Mouse (Mus musculus) bone marrow, adult 2 months (tissue): ENCODE data around the gene Zfp229.

Source experiments
- CTCF ChIP-seq: fragments of 200-500 bp; IDR thresholded peaks from 2 replicates; pipeline ENCODE4 v1.5.1; 2011; ENCODE audit warnings: low read length, control low read depth; ENCODE audit not compliant: control insufficient read depth, insufficient read depth
- POLR2A ChIP-seq: fragments of 200-500 bp; IDR thresholded peaks from 2 replicates; pipeline ENCODE4 v1.6.1; 2011; ENCODE audit warnings: low read depth, mild to moderate bottlenecking, control low read depth, low read length, borderline replicate concordance; ENCODE audit not compliant: control insufficient read depth

DNA sequence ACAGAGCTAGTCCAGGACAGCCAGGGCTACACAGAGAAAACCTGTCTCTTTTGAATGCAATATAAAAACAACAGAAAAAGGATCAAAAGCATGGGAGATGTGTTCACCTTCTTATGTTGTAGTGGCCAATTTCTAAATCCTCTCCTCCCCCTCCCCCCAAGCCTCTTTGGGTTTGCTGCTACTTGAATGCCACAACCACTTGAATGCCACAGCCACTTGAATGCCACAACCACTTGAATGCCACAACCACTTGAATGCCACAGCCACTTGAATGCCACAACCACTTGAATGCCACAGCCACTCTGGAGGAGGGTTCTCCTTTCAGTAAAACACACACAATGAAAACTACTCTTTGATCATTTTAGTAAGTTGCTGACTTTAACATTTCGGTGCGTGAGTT lies 22.2 kb downstream of the Zfp229 start:
- TF ChIP-seq CTCF (no peak), POLR2A (no peak)
